Mouse (Mus musculus) CD4-positive, CD25-positive, alpha-beta regulatory T cell, adult 4 months (primary cell): ENCODE data around the gene Hist1h3f. TPM values are rescaled to one million over a fixed set of nuclear protein-coding genes. Genes with fewer than 3 reads are reported as not detected.
A peak's percentile ranks its signal among the peaks of the same experiment; 100 is the strongest.
"Not testable (repeated sequence)": the region's sequence is repeated elsewhere in the genome, so short reads cannot be mapped to it uniquely, and the experiment has no call there.

Experiments used
- ATAC-seq: one replicate; pipeline ENCODE4 v1.8.0; 2017
- polyA plus RNA-seq, 2 experiments: library from polyadenylated mRNA; unstranded; fragments of 100-300 nt; shearing (Covaris generic); gene quantifications; one replicate each; pipeline ENCODE4 v1.2.1; 2017

Hist1h3f gene
- polyA plus RNA-seq, 2 experiments from 2014 or later = not detected

GRCm38 (mm10) chr13:23585029-23585441 lies 41.2 kb downstream of the Hist1h3f start:
- peak; percentile 45 for ATAC-seq

GRCm38 (mm10) chr13:23585442-23586098 lies 41.7 kb downstream of the Hist1h3f start:
- ATAC-seq = peak; percentile 79

GRCm38 (mm10) chr13:23586099-23586939 lies 42.5 kb downstream of the Hist1h3f start:
- ATAC-seq = no peak

GRCm38 (mm10) chr13:23586940-23587225 lies 43.0 kb downstream of the Hist1h3f start:
- ATAC-seq = no peak

- no peak for ATAC-seq
Measured at GRCm38 (mm10) chr13:23591206-23591605, 47.4 kb downstream of the Hist1h3f start.

- ATAC-seq = not testable (repeated sequence)
Measured at GRCm38 (mm10) chr13:23591886-23592285, 48.0 kb downstream of the Hist1h3f start.

- no peak for ATAC-seq
Measured at GRCm38 (mm10) chr13:23592614-23593013, 48.8 kb downstream of the Hist1h3f start.

- ATAC-seq = peak; percentile 45
Measured at GRCm38 (mm10) chr13:23593051-23593770, 49.4 kb downstream of the Hist1h3f start.

Other genes with a start within 250 kb of the Hist1h3f start
- gene Zfp322a, start 174.8 kb upstream of the Hist1h3f start, polyA plus RNA-seq = 10 to 100 TPM; 29.6 to 34.2 TPM
- 10 to 100 TPM; 12.4 to 14.5 TPM for gene Abt1, start 120.2 kb upstream of the Hist1h3f start, polyA plus RNA-seq
- not detected for gene Btn1a1, start 78.2 kb upstream of the Hist1h3f start, polyA plus RNA-seq
- not detected for gene Btn2a2, start 55.2 kb upstream of the Hist1h3f start, polyA plus RNA-seq
- 10 to 100 TPM in 1 of 2 experiments, 1 to 10 TPM in 1; 9.5 to 10.8 TPM for gene Hist1h4h, start 13.0 kb upstream of the Hist1h3f start, polyA plus RNA-seq
- gene Hist1h2af, start 10.1 kb upstream of the Hist1h3f start, polyA plus RNA-seq = 1 to 10 TPM in 1 of 2 experiments, not detected in 1; 2.7 TPM
- not detected for gene Hist1h3g, start 8.6 kb upstream of the Hist1h3f start, polyA plus RNA-seq
- under 1 TPM; 0.41 to 0.66 TPM for gene Hist1h2bh, start 660 bp upstream of the Hist1h3f start, polyA plus RNA-seq
- 1 to 10 TPM in 1 of 2 experiments, not detected in 1; 1.1 TPM for gene Hist1h4f, start 7.6 kb downstream of the Hist1h3f start, polyA plus RNA-seq
- under 1 TPM; 0.18 to 0.35 TPM for gene Hist1h1d, start 9.2 kb downstream of the Hist1h3f start, polyA plus RNA-seq
- 1 to 10 TPM; 2.2 to 4.1 TPM for gene Hist1h3e, start 18.3 kb downstream of the Hist1h3f start, polyA plus RNA-seq
- gene Hist1h2ae, start 27.2 kb downstream of the Hist1h3f start, polyA plus RNA-seq = 10 to 100 TPM; 12.3 to 17.6 TPM
- 1 to 10 TPM; 8.0 to 8.6 TPM for gene Hist1h2bg, start 27.3 kb downstream of the Hist1h3f start, polyA plus RNA-seq
- not detected for gene Hist1h2bf, start 30.1 kb downstream of the Hist1h3f start, polyA plus RNA-seq
- gene Hist1h2ad, start 30.3 kb downstream of the Hist1h3f start, polyA plus RNA-seq = under 1 TPM in 1 of 2 experiments, not detected in 1; 0.96 TPM
- gene Hist1h3d, start 31.7 kb downstream of the Hist1h3f start, polyA plus RNA-seq = not detected
- 10 to 100 TPM; 20.2 to 22.9 TPM for gene Hist1h4d, start 37.5 kb downstream of the Hist1h3f start, polyA plus RNA-seq
- 1 to 10 TPM; 3.3 to 4.0 TPM for gene Hist1h2be, start 77.1 kb downstream of the Hist1h3f start, polyA plus RNA-seq
- 10 to 100 TPM; 10.6 to 11.3 TPM for gene Hist1h1e, start 78.5 kb downstream of the Hist1h3f start, polyA plus RNA-seq
- gene Hist1h2ac, start 139.9 kb downstream of the Hist1h3f start, polyA plus RNA-seq = under 1 TPM; 0.51 to 0.74 TPM
- 1 to 10 TPM; 4.0 to 4.2 TPM for gene Hist1h2bc, start 140.1 kb downstream of the Hist1h3f start, polyA plus RNA-seq
- not detected for gene Hist1h1t, start 151.8 kb downstream of the Hist1h3f start, polyA plus RNA-seq
- gene Hist1h4c, start 154.4 kb downstream of the Hist1h3f start, polyA plus RNA-seq = 1 to 10 TPM; 8.7 to 9.4 TPM
- under 1 TPM; 0.57 to 0.69 TPM for gene Hfe, start 166.8 kb downstream of the Hist1h3f start, polyA plus RNA-seq
- gene Hist1h1c, start 194.8 kb downstream of the Hist1h3f start, polyA plus RNA-seq = 10 to 100 TPM in 1 of 2 experiments, 1 to 10 TPM in 1; 8.9 to 10.5 TPM
- 1 to 10 TPM in 1 of 2 experiments, not detected in 1; 1.3 TPM for gene Hist1h3c, start 201.6 kb downstream of the Hist1h3f start, polyA plus RNA-seq
- 1 to 10 TPM in 1 of 2 experiments, not detected in 1; 2.9 TPM for gene Hist1h2bb, start 202.7 kb downstream of the Hist1h3f start, polyA plus RNA-seq
- gene Hist1h2ab, start 207.1 kb downstream of the Hist1h3f start, polyA plus RNA-seq = 1 to 10 TPM; 2.8 to 8.2 TPM
- not detected for gene Hist1h3b, start 208.2 kb downstream of the Hist1h3f start, polyA plus RNA-seq
- 1 to 10 TPM in 1 of 2 experiments, not detected in 1; 5.4 TPM for gene Hist1h4b, start 213.0 kb downstream of the Hist1h3f start, polyA plus RNA-seq
- gene Hist1h4a, start 217.2 kb downstream of the Hist1h3f start, polyA plus RNA-seq = not detected
- gene Hist1h3a, start 218.3 kb downstream of the Hist1h3f start, polyA plus RNA-seq = 1 to 10 TPM in 1 of 2 experiments, not detected in 1; 1.8 TPM
- 1 to 10 TPM; 2.6 to 3.4 TPM for gene Hist1h1a, start 219.6 kb downstream of the Hist1h3f start, polyA plus RNA-seq
- gene Trim38, start 225.9 kb downstream of the Hist1h3f start, polyA plus RNA-seq = not detected